Mouse (Mus musculus) hindbrain, embryonic 12.5 days (tissue): ENCODE results near the gene Ccnj. TPM values are rescaled to one million over a fixed set of nuclear protein-coding genes. Genes with fewer than 3 reads are reported as not detected.
A peak's percentile ranks its signal among the peaks of the same experiment; 100 is the strongest.

Experiments
- ATAC-seq: fragments of 200-750 bp; cut with Nextera tagmentation; 2 replicates; pipeline ENCODE4 v1.8.0; 2017; ENCODE audit warnings: moderate TSS enrichment; ENCODE audit not compliant: low FRiP score
- H3K27ac ChIP-seq: fragments of 300-500 bp; sonication (generic); 2 replicates; pipeline ENCODE4 v1.5.1; 2016; ENCODE audit warnings: mild to moderate bottlenecking
- H3K27me3 ChIP-seq: fragments of 300-500 bp; sonication (generic); 2 replicates; pipeline ENCODE4 v1.6.1; 2016; ENCODE audit warnings: mild to moderate bottlenecking
- H3K36me3 ChIP-seq: fragments of 300-500 bp; sonication (generic); 2 replicates; pipeline ENCODE4 v1.6.1; 2016; ENCODE audit warnings: mild to moderate bottlenecking
- H3K4me1 ChIP-seq: fragments of 300-500 bp; sonication (generic); 2 replicates; pipeline ENCODE4 v1.6.1; 2016
- H3K4me2 ChIP-seq: fragments of 300-500 bp; sonication (generic); replicated peaks from 2 replicates; pipeline ENCODE4 v1.6.1; 2016; ENCODE audit warnings: mild to moderate bottlenecking
- H3K4me3 ChIP-seq: fragments of 300-500 bp; sonication (generic); 2 replicates; pipeline ENCODE4 v1.5.1; 2016; ENCODE audit warnings: mild to moderate bottlenecking
- H3K9ac ChIP-seq: fragments of 300-500 bp; sonication (generic); 2 replicates; pipeline ENCODE4 v1.6.1; 2016; ENCODE audit warnings: mild to moderate bottlenecking, moderate library complexity
- H3K9me3 ChIP-seq: fragments of 300-500 bp; sonication (generic); replicated peaks from 2 replicates; pipeline ENCODE4 v1.6.1; 2016; ENCODE audit warnings: mild to moderate bottlenecking
- WGBS: fragments of 180-500 bp; shearing (Covaris S2); methylation state at CpG from one replicate; pipeline ENCODE4 v1.1.7; 2016; 5-methylcytosine and 5-hydroxymethylcytosine counted together
- microRNA-seq: library from miRNA; unstranded; fragments of <30 nt; microRNA quantifications from one replicate; pipeline ENCODE4, GENCODE M21; 2017
- polyA plus RNA-seq: library from polyadenylated mRNA; unstranded; fragments of >200 nt; fragmentation: Nextera tagmentation; extraction: Ambion mirVana; gene quantifications from 2 replicates; pipeline ENCODE4 v1.2.1, GENCODE M21; 2016

Ccnj gene
- polyA plus RNA-seq, 1 experiment from 2014 or later = 27.8 TPM

GRCm38 (mm10) chr19:40868284-40868683 lies 37.2 kb downstream of the Ccnj start:
- Histone ChIP-seq H3K27ac (no peak overlapping the region), H3K9me3 (no peaks in the 10 kb centered on the region), H3K27me3 (peaks cover 40% of the 10 kb centered on the region), H3K4me1 (no peaks in the 10 kb centered on the region), H3K36me3 (no peaks in the 10 kb centered on the region), H3K4me3 (no peak overlapping the region), H3K9ac (no peak overlapping the region), H3K4me2 (no peak overlapping the region)
- no peak for ATAC-seq
- WGBS = 42% methylated on average over 5 of the region's 5 CpGs

DNA sequence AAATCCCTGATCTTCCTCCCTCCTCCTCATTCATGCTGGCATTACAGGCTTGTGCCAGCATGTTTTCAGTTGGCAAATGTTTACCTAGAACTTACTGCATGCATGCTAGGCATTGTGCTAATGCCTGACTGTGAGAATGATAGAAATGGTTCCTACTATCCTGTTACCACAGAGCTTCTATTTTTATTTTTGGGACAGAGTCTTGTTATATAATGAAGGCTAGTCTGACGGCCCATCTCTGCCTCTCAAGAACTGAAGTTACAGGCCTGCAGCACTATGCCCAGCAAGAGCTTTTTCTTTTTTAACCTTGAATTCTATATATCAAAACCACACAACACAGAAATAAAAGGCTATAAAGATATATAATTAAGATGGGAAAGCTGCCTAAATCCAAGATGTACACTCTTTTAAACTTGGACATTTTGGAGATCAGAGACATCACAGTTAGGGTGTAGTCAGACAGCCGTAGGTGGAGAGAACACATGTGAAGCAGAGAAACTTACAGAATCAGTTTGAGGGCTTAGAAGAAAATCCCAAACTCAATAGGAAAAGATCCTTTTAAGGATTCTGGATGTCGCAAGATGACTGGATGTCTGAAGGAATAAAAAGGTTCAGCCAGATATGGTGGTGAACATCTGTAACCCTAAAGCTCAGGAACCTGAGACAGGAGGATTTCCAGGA lies 38.5 kb downstream of the Ccnj start:
- no peak for ATAC-seq
- Histone ChIP-seq H3K9ac (no peak overlapping the region), H3K27me3 (peaks cover 38% of the 10 kb centered on the region), H3K9me3 (no peaks in the 10 kb centered on the region), H3K4me3 (no peak overlapping the region), H3K27ac (no peak overlapping the region), H3K4me2 (no peak overlapping the region), H3K4me1 (no peaks in the 10 kb centered on the region), H3K36me3 (no peaks in the 10 kb centered on the region)
- WGBS = 84% methylated on average over 3 of the region's 3 CpGs

DNA sequence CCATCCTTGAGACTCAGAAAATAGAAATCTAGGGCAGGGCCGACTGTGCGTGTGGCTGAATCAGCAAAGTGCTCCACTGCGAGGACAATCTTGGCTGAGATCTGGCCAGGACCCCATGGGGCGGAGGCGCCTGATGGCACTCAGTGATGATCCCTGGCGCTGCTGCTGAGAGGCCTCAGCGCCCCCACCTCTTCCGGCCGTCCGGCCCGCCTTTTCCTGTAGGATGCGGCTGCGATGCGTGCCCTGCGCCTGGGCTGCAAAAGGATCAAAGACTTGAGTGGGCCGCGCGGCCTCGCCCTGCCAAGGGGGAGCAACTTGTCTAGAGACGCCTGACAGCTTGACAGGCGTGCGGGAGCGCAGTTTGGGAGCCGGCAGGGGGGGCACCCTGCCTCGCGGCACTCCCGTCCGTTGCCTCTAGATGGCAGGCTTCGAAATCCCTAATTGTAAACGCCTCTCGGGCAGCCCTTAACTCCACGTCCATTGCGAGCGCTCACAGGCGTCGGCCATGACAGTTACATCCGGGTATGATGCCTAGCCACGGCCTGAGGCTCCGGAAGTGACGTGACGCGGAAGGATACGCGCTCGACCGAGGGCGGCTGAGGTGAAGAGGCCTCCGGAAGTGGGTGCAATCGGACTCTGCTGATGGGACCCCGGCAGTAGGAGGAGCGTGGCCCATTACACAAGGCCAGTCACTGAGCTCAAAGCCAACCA lies 42.0 kb downstream of the Ccnj start:
- 2% methylated on average over 51 of the region's 51 CpGs for WGBS
- peaks cover 57% of the 10 kb centered on the region for H3K27me3 ChIP-seq
- peak overlapping the region; percentile 92 for H3K27ac ChIP-seq
- H3K9ac ChIP-seq = peak overlapping the region; percentile 59
- no peaks in the 10 kb centered on the region for H3K36me3 ChIP-seq
- peak; percentile 98 for ATAC-seq
- peak overlapping the region; percentile 63 for H3K4me2 ChIP-seq
- H3K9me3 ChIP-seq = no peaks in the 10 kb centered on the region
- no peaks in the 10 kb centered on the region for H3K4me1 ChIP-seq
- H3K4me3 ChIP-seq = peak overlapping the region; percentile 54

- Histone ChIP-seq H3K9ac (no peak overlapping the region), H3K4me2 (no peak overlapping the region), H3K27ac (no peak overlapping the region), H3K4me3 (no peak overlapping the region), H3K4me1 (no peaks in the 10 kb centered on the region), H3K36me3 (no peaks in the 10 kb centered on the region), H3K27me3 (peaks cover 75% of the 10 kb centered on the region), H3K9me3 (no peaks in the 10 kb centered on the region)
- WGBS = 93% methylated on average over 4 of the region's 4 CpGs
- ATAC-seq = no peak
Observed at GRCm38 (mm10) chr19:40881700-40882099, 50.6 kb downstream of the Ccnj start.

GRCm38 (mm10) chr19:40888887-40889286 lies 57.8 kb downstream of the Ccnj start:
- Histone ChIP-seq H3K9ac (no peak overlapping the region), H3K4me1 (no peaks in the 10 kb centered on the region), H3K4me2 (no peak overlapping the region), H3K36me3 (no peaks in the 10 kb centered on the region), H3K27ac (no peak overlapping the region), H3K9me3 (0 out of 2 replicates have a peak, but pooled peaks cover 2% of the 10 kb centered on the region), H3K27me3 (peaks cover 64% of the 10 kb centered on the region), H3K4me3 (no peak overlapping the region)
- ATAC-seq = no peak
- WGBS = 88% methylated on average over 1 of the region's 1 CpGs

DNA sequence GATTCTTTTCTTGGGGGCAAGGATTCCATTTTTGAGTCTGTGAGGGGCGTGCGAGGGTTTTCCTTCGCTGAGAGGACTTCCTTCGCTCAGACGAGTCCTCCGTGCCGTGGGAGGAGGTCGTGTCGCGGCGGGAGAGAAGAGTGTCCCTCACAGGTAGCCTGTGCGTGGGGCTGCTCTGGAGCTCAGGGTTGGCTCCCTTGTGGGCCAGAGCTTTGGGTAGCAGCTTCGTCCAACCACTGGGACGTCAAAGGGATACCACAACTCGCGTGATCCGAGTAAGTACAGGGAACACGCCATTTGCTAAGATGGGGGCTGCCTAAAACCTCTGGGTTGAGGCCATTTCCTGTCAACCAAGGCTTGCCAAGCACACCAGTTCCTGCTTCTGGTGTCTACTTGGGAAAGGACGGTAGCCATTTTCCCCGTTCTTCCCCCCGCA lies 63.0 kb downstream of the Ccnj start:
- Histone ChIP-seq H3K27me3 (peaks cover 30% of the 10 kb centered on the region), H3K4me2 (peak overlapping the region; percentile 64), H3K4me3 (peak overlapping the region; percentile 72), H3K9me3 (0 out of 2 replicates have a peak, but pooled peaks cover 4% of the 10 kb centered on the region), H3K36me3 (no peaks in the 10 kb centered on the region), H3K27ac (peak overlapping the region; percentile 88), H3K4me1 (0 out of 2 replicates have a peak, but pooled peaks cover 2% of the 10 kb centered on the region), H3K9ac (peak overlapping the region; percentile 63; the same call in 1 of the 2 replicates)
- ATAC-seq = no peak; the same call in 1 of the 2 replicates
- WGBS = 51% methylated on average over 21 of the region's 21 CpGs

GRCm38 (mm10) chr19:40894519-40895392 lies 63.7 kb downstream of the Ccnj start, which contains the start of gene Zfp518a:
Gene Zfp518a, plus strand, starts transcription at chr19:40894705.
- peak within 1 kb of the TSS; percentile 88 for H3K27ac ChIP-seq
- peak within 1 kb of the TSS; percentile 63 for H3K9ac ChIP-seq
- H3K4me2 ChIP-seq = peak within 1 kb of the TSS; percentile 64
- H3K4me3 ChIP-seq = peak within 1 kb of the TSS; percentile 72
- ATAC-seq = peak; percentile 89
- under 1% methylated on average over 88 of the region's 89 CpGs for WGBS
- 0 out of 2 replicates have a peak, but pooled peaks cover 4% of the 10 kb centered on the region for H3K9me3 ChIP-seq
- no peaks in the 10 kb centered on the region for H3K36me3 ChIP-seq
- peaks cover 26% of the 10 kb centered on the region for H3K27me3 ChIP-seq
- 0 out of 2 replicates have a peak, but pooled peaks cover 2% of the 10 kb centered on the region for H3K4me1 ChIP-seq

- Histone ChIP-seq H3K4me3 (peak overlapping the region; percentile 72), H3K4me1 (0 out of 2 replicates have a peak, but pooled peaks cover 2% of the 10 kb centered on the region), H3K27ac (peak overlapping the region; percentile 88), H3K4me2 (peak overlapping the region; percentile 64), H3K9ac (peak overlapping the region; percentile 63), H3K36me3 (no peaks in the 10 kb centered on the region), H3K27me3 (peaks cover 22% of the 10 kb centered on the region), H3K9me3 (0 out of 2 replicates have a peak, but pooled peaks cover 4% of the 10 kb centered on the region)
- no peak for ATAC-seq
- 3% methylated on average over 6 of the region's 6 CpGs for WGBS
Observed at GRCm38 (mm10) chr19:40895393-40895703, 64.3 kb downstream of the Ccnj start.

Small RNA genes lying within 50 kb of the gene (microRNA-seq; reads per million reads assigned to microRNA genes)
- gene Mir8092 = not detected

Other genes with a start within 250 kb of the Ccnj start
- gene Aldh18a1, start 242.8 kb upstream of the Ccnj start, polyA plus RNA-seq = 80.2 and 82.3 TPM in 2 replicates
- 12.5 and 16.0 TPM in 2 replicates for gene Tctn3, start 219.0 kb upstream of the Ccnj start, polyA plus RNA-seq
- gene Entpd1, start 218.9 kb upstream of the Ccnj start, polyA plus RNA-seq = 9.8 and 10.4 TPM in 2 replicates
- 0.25 TPM in 1 of 2 replicates, not detected in the other for gene Cc2d2b, start 82.5 kb upstream of the Ccnj start, polyA plus RNA-seq
- 12.2 and 13.2 TPM in 2 replicates for gene Zfp518a, start 63.4 kb downstream of the Ccnj start, polyA plus RNA-seq
- 0.35 and 0.62 TPM in 2 replicates for gene Blnk, start 163.3 kb downstream of the Ccnj start, polyA plus RNA-seq
- 0.14 TPM in 1 of 2 replicates, not detected in the other for gene Dntt, start 198.0 kb downstream of the Ccnj start, polyA plus RNA-seq
- gene Opalin, start 245.8 kb downstream of the Ccnj start, polyA plus RNA-seq = not detected in 2 replicates